Mouse (Mus musculus) NIH3T3 (cell line): ENCODE data around the gene Zfp12.

Source experiments
- DNase-seq: peaks from one replicate; pipeline ENCODE4 v3.0.0-alpha.2; 2012; ENCODE audit warnings: low read depth

Gene Zfp12

GRCm38 (mm10) chr5:143235028-143235693 lies at the start of gene Zfp12:
Gene Zfp12, plus strand, starts transcription at chr5:143235163.
- DNase-seq, result peak; percentile 99

GRCm38 (mm10) chr5:143188014-143188413 lies 46.9 kb upstream of the Zfp12 start:
- DNase-seq, result peak; percentile 69

- DNase-seq, result no peak
These were observed 42.2 kb upstream of the Zfp12 start for GRCm38 (mm10) chr5:143192806-143193205.

GRCm38 (mm10) chr5:143194747-143195146 lies 40.2 kb upstream of the Zfp12 start:
- DNase-seq, result peak; percentile 48

- no peak for DNase-seq
These were observed 39.8 kb upstream of the Zfp12 start for GRCm38 (mm10) chr5:143195166-143195565.

GRCm38 (mm10) chr5:143196506-143196905 lies 38.5 kb upstream of the Zfp12 start:
- peak; percentile 42 for DNase-seq

- peak; percentile 22 for DNase-seq
These were observed 29.9 kb upstream of the Zfp12 start for GRCm38 (mm10) chr5:143205015-143205414.

GRCm38 (mm10) chr5:143213832-143214231 lies 21.1 kb upstream of the Zfp12 start:
- DNase-seq, result no peak

- no peak for DNase-seq
These were observed 14.0 kb upstream of the Zfp12 start for GRCm38 (mm10) chr5:143220996-143221395.

- DNase-seq, result no peak
These were observed 12.7 kb upstream of the Zfp12 start for GRCm38 (mm10) chr5:143222287-143222686.

GRCm38 (mm10) chr5:143226790-143227189 lies 8.2 kb upstream of the Zfp12 start, which contains the start of gene Spdye4a:
Gene Spdye4a, minus strand, starts transcription at chr5:143226890.
- no peak for DNase-seq

GRCm38 (mm10) chr5:143236036-143236435 lies 1.1 kb downstream of the Zfp12 start:
- DNase-seq, result peak; percentile 53

- DNase-seq, result no peak
These were observed 10.0 kb downstream of the Zfp12 start for GRCm38 (mm10) chr5:143244926-143245325.

- no peak for DNase-seq
These were observed 17.1 kb downstream of the Zfp12 start for GRCm38 (mm10) chr5:143252039-143252438.

GRCm38 (mm10) chr5:143252791-143253185 lies 17.8 kb downstream of the Zfp12 start:
- no peak for DNase-seq

- DNase-seq, result peak; percentile 46
These were observed 18.4 kb downstream of the Zfp12 start for GRCm38 (mm10) chr5:143253186-143253880.

- no peak for DNase-seq
These were observed 19.0 kb downstream of the Zfp12 start for GRCm38 (mm10) chr5:143253881-143254486.

GRCm38 (mm10) chr5:143254487-143255130 lies 19.6 kb downstream of the Zfp12 start:
- DNase-seq, result peak; percentile 40

GRCm38 (mm10) chr5:143255131-143255519 lies 20.2 kb downstream of the Zfp12 start:
- no peak for DNase-seq

GRCm38 (mm10) chr5:143255802-143256201 lies 20.8 kb downstream of the Zfp12 start:
- no peak for DNase-seq

- DNase-seq, result no peak
These were observed 26.7 kb downstream of the Zfp12 start for GRCm38 (mm10) chr5:143261636-143262035.

GRCm38 (mm10) chr5:143264689-143265088 lies 29.7 kb downstream of the Zfp12 start:
- peak; percentile 31 for DNase-seq

GRCm38 (mm10) chr5:143265409-143265808 lies 30.4 kb downstream of the Zfp12 start:
- no peak for DNase-seq
